Mouse (Mus musculus): ENCODE results near the gene Alox5. TPM values are rescaled to one million over a fixed set of nuclear protein-coding genes. Genes with fewer than 3 reads are reported as not detected.

Alox5 gene
- total RNA-seq, 2 experiments from 2014 or later = 0.77 to 1.0 TPM

DNA sequence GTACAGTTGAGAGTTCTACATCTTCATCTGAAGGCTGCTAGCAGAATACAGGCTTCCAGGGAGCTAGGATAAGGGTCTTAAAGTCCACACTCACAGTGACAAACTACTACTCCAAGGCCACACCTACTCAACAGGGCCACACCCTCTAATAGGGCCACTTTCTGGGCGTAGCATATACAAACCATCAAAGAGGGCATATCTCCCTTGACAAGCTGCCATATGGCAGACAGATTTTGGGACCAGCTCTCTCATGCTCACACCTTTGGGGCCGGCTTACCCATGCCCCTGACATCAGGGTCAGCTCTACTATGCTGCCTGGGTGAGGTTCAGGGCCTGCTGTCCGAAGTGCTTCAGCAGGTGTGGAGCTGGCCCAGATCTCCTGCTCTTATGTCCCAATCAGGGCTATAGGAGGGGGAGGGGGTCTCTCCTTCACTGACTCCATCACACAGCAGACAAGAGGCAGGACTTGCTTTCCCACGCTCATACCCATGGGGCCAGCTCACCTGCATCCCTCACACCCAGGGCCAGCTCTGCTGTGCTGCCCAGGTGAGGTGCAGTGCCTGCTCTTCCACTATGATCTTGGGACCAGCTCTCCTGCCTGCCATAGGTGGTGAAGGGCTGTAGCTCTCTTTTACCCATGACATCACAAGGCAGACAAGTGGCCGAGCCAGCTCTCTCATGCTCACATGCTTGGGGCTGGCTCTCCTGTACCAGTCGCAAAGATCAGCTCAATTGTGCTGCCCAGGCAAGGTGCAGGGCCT lies 90.6 kb downstream of the Alox5 start:
- no peak for TF ChIP-seq CTCF (conservative IDR thresholded peaks at IDR 0.05)
- H3K4me3 ChIP-seq = no peak overlapping the region
- DNase-seq (ENCODE audit: low spot score in 2 of 2) = no peak
- H3K27ac ChIP-seq = no peak overlapping the region

DNA sequence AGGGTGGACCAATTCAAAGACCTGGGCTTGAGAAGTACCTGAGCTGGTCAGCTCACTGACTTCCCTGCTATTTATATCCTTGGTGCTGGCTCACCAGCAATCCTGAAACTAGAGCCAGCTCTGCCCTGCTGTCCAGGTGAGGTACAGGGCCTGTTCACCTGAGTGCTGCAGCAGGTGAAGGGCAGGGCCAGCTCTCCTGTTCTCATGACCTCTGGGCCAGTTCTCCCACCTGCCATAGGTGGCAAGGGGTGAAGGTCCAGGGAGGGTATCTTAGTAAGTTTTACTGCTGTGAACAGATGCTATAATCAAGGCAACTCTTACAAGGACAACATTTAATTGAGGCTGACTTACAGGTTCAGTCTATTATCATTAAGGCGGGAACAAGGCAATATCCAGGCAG lies 91.2 kb downstream of the Alox5 start:
- Histone ChIP-seq H3K27ac (no peak overlapping the region), H3K4me3 (no peak overlapping the region)
- TF ChIP-seq CTCF (conservative IDR thresholded peaks at IDR 0.05) = no peak
- no peak for DNase-seq (ENCODE audit: low spot score in 2 of 2)

DNA sequence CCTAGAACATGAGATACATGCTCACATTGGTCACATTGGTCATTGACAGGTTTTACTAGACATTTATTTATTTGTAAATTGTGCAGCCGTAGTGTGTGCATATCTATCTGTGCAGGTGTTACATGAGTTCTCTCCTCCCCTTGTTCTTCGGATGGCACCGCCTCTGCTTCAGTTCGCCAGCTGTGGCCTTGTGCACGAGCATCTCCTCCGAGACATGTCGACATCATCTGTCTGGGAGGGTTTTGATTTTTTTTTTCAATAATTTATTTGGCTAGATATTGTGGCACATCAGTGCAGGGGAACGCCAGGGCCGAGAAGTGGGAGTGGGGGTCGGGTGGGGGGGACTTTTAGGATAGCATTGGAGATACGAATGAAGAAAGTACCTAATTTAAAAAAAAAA lies 93.0 kb downstream of the Alox5 start:
- no peak overlapping the region for H3K27ac ChIP-seq
- TF ChIP-seq CTCF (conservative IDR thresholded peaks at IDR 0.05) = no peak
- DNase-seq (ENCODE audit: low spot score in 2 of 2) = no peak
- H3K4me3 ChIP-seq = no peak overlapping the region

DNA sequence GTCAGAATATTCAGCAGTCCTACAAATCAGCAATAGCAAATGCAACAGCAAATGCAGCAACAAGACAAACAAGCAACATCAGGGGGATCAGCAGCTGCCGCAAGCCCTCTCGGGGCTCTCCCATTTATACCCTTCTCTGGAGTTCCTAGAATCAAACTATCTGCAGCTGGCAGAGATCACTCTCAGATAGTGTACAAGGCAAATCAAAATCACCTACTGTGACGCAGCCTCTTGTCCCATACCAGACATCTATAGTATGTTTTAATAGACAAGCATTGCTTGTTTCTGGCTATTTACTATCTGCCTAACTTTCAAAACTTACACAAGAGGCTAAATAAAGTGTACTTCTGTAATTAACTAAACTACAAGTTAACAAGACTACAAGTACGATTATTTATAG lies 99.0 kb downstream of the Alox5 start:
- no peak overlapping the region for H3K27ac ChIP-seq
- DNase-seq (ENCODE audit: low spot score in 2 of 2) = no peak
- no peak for TF ChIP-seq CTCF (conservative IDR thresholded peaks at IDR 0.05)

DNA sequence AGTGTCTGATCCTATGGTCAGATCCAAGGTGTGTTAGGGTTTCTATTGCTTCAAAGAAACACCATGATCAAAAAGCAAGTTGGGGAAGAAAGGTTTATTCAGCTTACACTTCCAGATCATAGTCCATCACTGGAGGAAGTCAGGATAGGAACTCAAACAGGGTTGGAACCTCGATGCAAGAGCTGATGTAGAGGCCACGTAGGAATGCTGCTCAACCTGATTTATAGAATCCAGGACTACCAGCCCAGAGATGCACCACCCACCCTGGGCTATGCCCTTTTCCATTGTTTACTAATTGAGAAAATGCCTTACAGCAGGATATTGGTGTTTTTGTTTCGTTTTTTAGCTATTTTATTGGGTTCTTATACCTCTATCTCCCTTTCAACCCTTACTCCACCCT lies 99.5 kb downstream of the Alox5 start:
- DNase-seq (ENCODE audit: low spot score in 2 of 2) = no peak
- no peak for TF ChIP-seq CTCF (conservative IDR thresholded peaks at IDR 0.05)
- H3K4me3 ChIP-seq = no peak overlapping the region
- no peak overlapping the region for H3K27ac ChIP-seq

More for the DNA sequence above, 99.0 kb downstream of the Alox5 start:
- no peak overlapping the region for H3K4me3 ChIP-seq

Other genes with a start within 250 kb of the Alox5 start
- 1 to 10 TPM; 8.0 to 8.1 TPM for gene Zfand4, start 197.0 kb downstream of the Alox5 start, total RNA-seq (2021)
- 10 to 100 TPM; 46.7 to 48.6 TPM for gene March8, start 123.2 kb downstream of the Alox5 start, total RNA-seq (2021)
- gene Olfr211, start 27.9 kb upstream of the Alox5 start, total RNA-seq (2021) = not detected
- gene Olfr212, start 45.3 kb upstream of the Alox5 start, total RNA-seq (2021) = not detected
- not detected for gene Olfr213, start 77.3 kb upstream of the Alox5 start, total RNA-seq (2021)
- 1 to 10 TPM; 1.5 to 2.4 TPM for gene Gm5580, start 90.0 kb upstream of the Alox5 start, total RNA-seq (2021)
- not detected for gene Olfr214, start 93.1 kb upstream of the Alox5 start, total RNA-seq (2021)
- gene Olfr215, start 123.0 kb upstream of the Alox5 start, total RNA-seq (2021) = not detected
- gene Zfp422, start 167.8 kb upstream of the Alox5 start, total RNA-seq (2021) = 10 to 100 TPM; 21.2 to 22.1 TPM
- 1 to 10 TPM in 1 of 2 experiments, under 1 TPM in 1; 0.54 to 1.4 TPM for gene Depp1, start 189.4 kb upstream of the Alox5 start, total RNA-seq (2021)
- gene Rassf4, start 212.8 kb upstream of the Alox5 start, total RNA-seq (2021) = 1 to 10 TPM; 3.8 to 6.0 TPM

Measured in layer of hippocampus, adult 2 months (tissue).